In genomic region chr6:88873965-88874867, GRCm38 (mm10) we compare ENCODE assay signal across 8 mouse cellular contexts. TPM values are rescaled to one million over a fixed set of nuclear protein-coding genes. Genes with fewer than 3 reads are reported as not detected.
DNase-seq lines count a peak whose midpoint lies in the region; ATAC-seq and TF ChIP-seq lines count a peak whose summit lies in the region.

No protein-coding gene starts in this region.

- H3K27ac ChIP-seq in spleen, adult 2 months (ENCODE audit: insufficient read depth, low read length) = no peak overlapping the region
- H3K27ac ChIP-seq in liver, embryonic 11.5 days (ENCODE audit: low read depth, low read length) = no peak overlapping the region

- H3K4me1 ChIP-seq in spleen, adult 2 months (ENCODE audit: control insufficient read depth, insufficient read depth, insufficient read length) = peaks cover 5% of the 10 kb centered on the region
- H3K4me1 ChIP-seq in liver, embryonic 11.5 days (replicated peaks; ENCODE audit: control insufficient read depth, insufficient read depth, low read length) = no peaks in the 10 kb centered on the region; the same call in 1 of the 2 replicates

- TF ChIP-seq POLR2A in spleen, adult 2 months (IDR thresholded peaks at IDR 0.05; ENCODE audit: low read depth, low read length) = no peak

- H3K9me3 ChIP-seq in liver, embryonic 11.5 days (ENCODE audit: control insufficient read depth, low read length) = 0 out of 2 replicates have a peak, but pooled peaks cover 2% of the 10 kb centered on the region

- H3K27me3 ChIP-seq in spleen, adult 2 months (ENCODE audit: control insufficient read depth, insufficient read depth, low read length) = peaks cover 15% of the 10 kb centered on the region
- H3K27me3 ChIP-seq in liver, embryonic 11.5 days (replicated peaks; ENCODE audit: control insufficient read depth, insufficient read depth, low read length) = peaks cover 52% of the 10 kb centered on the region

- intact Hi-C loops in heart, postnatal 10 days (cut with DNase I) = no loop called here

- TF ChIP-seq CTCF in spleen, adult 2 months (IDR thresholded peaks at IDR 0.05; ENCODE audit: extremely low read depth, insufficient read depth, insufficient read length, insufficient replicate concordance) = no peak

- H3K9ac ChIP-seq in liver, embryonic 11.5 days (ENCODE audit: low read depth, low read length) = peak overlapping the region; percentile 58; the same call in 1 of the 2 replicates

- no peaks in the 10 kb centered on the region for H3K36me3 ChIP-seq in spleen, adult 2 months (ENCODE audit: control insufficient read depth, insufficient read depth, low read length)
- H3K36me3 ChIP-seq in liver, embryonic 11.5 days (ENCODE audit: control insufficient read depth, insufficient read depth, low read length) = no peaks in the 10 kb centered on the region

- peak overlapping the region; percentile 33 for H3K4me3 ChIP-seq in spleen, adult 2 months (ENCODE audit: extremely low read depth, insufficient read depth, insufficient read length)
- peak overlapping the region; percentile 66 for H3K4me3 ChIP-seq in liver, embryonic 11.5 days (ENCODE audit: low read depth, low read length)

- ATAC-seq in liver, embryonic 11.5 days (replicated peaks; ENCODE audit: low FRiP score) = 0 out of 2 replicates have a peak, but pooled peaks have one; percentile 8

- peak overlapping the region; percentile 89 for H3K4me2 ChIP-seq in liver, embryonic 11.5 days

- DNase-seq in cerebellum, adult 11 months = peak; percentile 53
- DNase-seq in cerebellum, adult 9-10 months = no peak
- DNase-seq in spleen, adult 2 months (ENCODE audit: low read depth in 1 of 2, low spot score in 2 of 2) = no peak
- DNase-seq in spleen, postnatal 36 days (ENCODE audit: low spot score in 2 of 2) = no peak
- DNase-seq in heart, postnatal 10 days = peak; percentile 40 to 47
- peak; percentile 50 for DNase-seq in liver, embryonic 11.5 days (ENCODE audit: low spot score)
- peak; percentile 46 for DNase-seq in retina, embryonic 14.5 days (ENCODE audit: low spot score)
- DNase-seq in gastrocnemius, postnatal 4 days (ENCODE audit: low spot score in 2 of 2) = no peak

- 16% methylated on average over 73 of the region's 74 CpGs for WGBS in spleen, adult 2 months
- 4% methylated on average over 74 of the region's 74 CpGs for WGBS in liver, embryonic 11.5 days

RNA-seq across cellular contexts. Expression of gene Podxl2, which starts 0.6 kb away (rescaled TPM):
- polyA plus RNA-seq in spleen, adult 2 months (2012; rRNA removed) = 7.7 and 12.5 TPM in 2 replicates
- total RNA-seq in heart, postnatal 10 days (2021) = 10 to 100 TPM; 49.9 to 54.8 TPM
- 9.1 and 10.7 TPM in 2 replicates for polyA plus RNA-seq in liver, embryonic 11.5 days (2014; fragmentation: Nextera tagmentation; extraction: Ambion mirVana)
- 10 to 100 TPM; 73.0 to 75.8 TPM for total RNA-seq in gastrocnemius, postnatal 4 days (2021)

RNA-seq across cellular contexts. Expression of gene Mcm2, which starts 24.4 kb away (rescaled TPM):
- 40.3 and 57.7 TPM in 2 replicates for polyA plus RNA-seq in spleen, adult 2 months (2012; rRNA removed)
- total RNA-seq in heart, postnatal 10 days (2021) = 10 to 100 TPM; 36.7 to 48.8 TPM
- polyA plus RNA-seq in liver, embryonic 11.5 days (2014; fragmentation: Nextera tagmentation; extraction: Ambion mirVana) = 254 and 284 TPM in 2 replicates
- total RNA-seq in gastrocnemius, postnatal 4 days (2021) = 10 to 100 TPM; 37.2 to 44.3 TPM

RNA-seq across cellular contexts. Expression of gene Tpra1, which starts 27.8 kb away (rescaled TPM):
- 154 and 163 TPM in 2 replicates for polyA plus RNA-seq in spleen, adult 2 months (2012; rRNA removed)
- total RNA-seq in heart, postnatal 10 days (2021) = 10 to 100 TPM; 31.8 to 34.3 TPM
- polyA plus RNA-seq in liver, embryonic 11.5 days (2014; fragmentation: Nextera tagmentation; extraction: Ambion mirVana) = 55.1 and 56.7 TPM in 2 replicates
- total RNA-seq in gastrocnemius, postnatal 4 days (2021) = 10 to 100 TPM; 23.4 to 27.2 TPM

RNA-seq across cellular contexts. Expression of gene Abtb1, which starts 32.4 kb away (rescaled TPM):
- polyA plus RNA-seq in spleen, adult 2 months (2012; rRNA removed) = 80.8 and 103 TPM in 2 replicates
- 10 to 100 TPM; 18.7 to 21.0 TPM for total RNA-seq in heart, postnatal 10 days (2021)
- 24.9 and 26.7 TPM in 2 replicates for polyA plus RNA-seq in liver, embryonic 11.5 days (2014; fragmentation: Nextera tagmentation; extraction: Ambion mirVana)
- total RNA-seq in gastrocnemius, postnatal 4 days (2021) = 10 to 100 TPM; 18.8 to 20.1 TPM

Comparison
In these comparisons a context has a peak if more than half of its experiments do, and no peak if none do; other contexts are left out.
1. DNase-seq: peak in cerebellum, adult 11 months (single experiment), heart, postnatal 10 days (2 of 2), liver, embryonic 11.5 days (single experiment) and retina, embryonic 14.5 days (single experiment); none in cerebellum, adult 9-10 months (single experiment), spleen, adult 2 months (0 of 2), spleen, postnatal 36 days (0 of 2) and gastrocnemius, postnatal 4 days (0 of 2).